Mouse (Mus musculus) intestine, embryonic 15.5 days (tissue): ENCODE measurements around the gene Dph5. TPM values are rescaled to one million over a fixed set of nuclear protein-coding genes. Genes with fewer than 3 reads are reported as not detected.

Experiments
- ATAC-seq: fragments of 200-750 bp; cut with Nextera tagmentation; 2 replicates; pipeline ENCODE4 v1.8.0; 2017; ENCODE audit warnings: moderate TSS enrichment, moderate library complexity
- H3K27ac ChIP-seq: fragments of 300-500 bp; sonication (generic); 2 replicates; pipeline ENCODE4 v1.5.1; 2015; ENCODE audit warnings: mild to moderate bottlenecking, inconsistent platforms
- H3K27me3 ChIP-seq: fragments of 300-500 bp; sonication (generic); replicated peaks from 2 replicates; pipeline ENCODE4 v1.6.1; 2015; ENCODE audit warnings: inconsistent platforms
- H3K36me3 ChIP-seq: fragments of 300-500 bp; sonication (generic); 2 replicates; pipeline ENCODE4 v1.6.1; 2015; ENCODE audit warnings: inconsistent platforms
- H3K4me1 ChIP-seq: fragments of 300-500 bp; sonication (generic); replicated peaks from 2 replicates; pipeline ENCODE4 v1.6.1; 2015; ENCODE audit warnings: inconsistent platforms
- H3K4me2 ChIP-seq: fragments of 300-500 bp; sonication (generic); replicated peaks from 2 replicates; pipeline ENCODE4 v1.6.1; 2015; ENCODE audit warnings: mild to moderate bottlenecking, inconsistent platforms
- H3K4me3 ChIP-seq: fragments of 300-500 bp; sonication (generic); replicated peaks from 2 replicates; pipeline ENCODE4 v1.5.1; 2015; ENCODE audit warnings: inconsistent platforms
- H3K9ac ChIP-seq: fragments of 300-500 bp; sonication (generic); 2 replicates; pipeline ENCODE4 v1.6.1; 2015; ENCODE audit warnings: inconsistent platforms
- H3K9me3 ChIP-seq: fragments of 300-500 bp; sonication (generic); 2 replicates; pipeline ENCODE4 v1.6.1; 2016; ENCODE audit warnings: inconsistent platforms
- WGBS: fragments of 180-500 bp; shearing (Covaris S2); methylation state at CpG from one replicate; pipeline ENCODE4 v1.1.7; 2015; 5-methylcytosine and 5-hydroxymethylcytosine counted together
- polyA plus RNA-seq: library from polyadenylated mRNA; unstranded; fragments of >200 nt; fragmentation: Nextera tagmentation; extraction: Ambion mirVana; gene quantifications from 2 replicates; pipeline ENCODE4 v1.2.1, GENCODE M21; 2015

The Dph5 gene
- polyA plus RNA-seq, 1 experiment from 2014 or later, result 30.2 TPM

DNA sequence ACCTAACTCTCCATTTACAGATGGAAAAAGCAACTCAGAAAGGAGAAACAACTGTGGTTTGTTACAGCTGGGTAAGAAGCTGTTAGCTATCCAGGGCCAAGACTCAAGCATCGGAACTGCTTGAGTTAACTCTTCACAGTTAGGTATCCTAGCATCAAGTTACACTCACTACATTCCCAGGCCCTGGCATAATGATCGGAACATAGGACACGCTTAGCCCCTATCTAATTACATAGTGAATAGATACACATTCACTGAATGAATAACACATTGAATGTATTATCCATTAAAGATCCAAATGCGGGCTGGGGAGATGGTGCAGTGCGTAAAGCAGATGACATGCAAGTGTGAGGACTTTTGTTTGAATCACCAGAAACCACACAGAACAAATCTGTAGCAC, 76.4 kb downstream of the Dph5 start:
- Histone ChIP-seq H3K9me3 (no peaks in the 10 kb centered on the region), H3K4me2 (no peak overlapping the region), H3K4me3 (no peak overlapping the region), H3K36me3 (peaks cover 4% of the 10 kb centered on the region; the same call in 1 of the 2 replicates), H3K27ac (no peak overlapping the region), H3K27me3 (no peaks in the 10 kb centered on the region), H3K4me1 (no peaks in the 10 kb centered on the region), H3K9ac (no peak overlapping the region)
- no peak for ATAC-seq
- WGBS, result 84% methylated on average over 5 of the region's 5 CpGs

- Histone ChIP-seq H3K9ac (no peak overlapping the region), H3K4me1 (no peaks in the 10 kb centered on the region), H3K9me3 (no peaks in the 10 kb centered on the region), H3K27ac (no peak overlapping the region), H3K27me3 (no peaks in the 10 kb centered on the region), H3K4me3 (no peak overlapping the region), H3K36me3 (0 out of 2 replicates have a peak, but pooled peaks cover 2% of the 10 kb centered on the region), H3K4me2 (no peak overlapping the region)
- WGBS, result 84% methylated on average over 10 of the region's 10 CpGs
- no peak for ATAC-seq
These were observed 81.3 kb downstream of the Dph5 start for GRCm38 (mm10) chr3:115968745-115969530.

- Histone ChIP-seq H3K9ac (no peak overlapping the region), H3K4me3 (no peak overlapping the region), H3K27ac (no peak overlapping the region), H3K4me1 (no peaks in the 10 kb centered on the region), H3K4me2 (no peak overlapping the region), H3K27me3 (no peaks in the 10 kb centered on the region), H3K36me3 (0 out of 2 replicates have a peak, but pooled peaks cover 2% of the 10 kb centered on the region), H3K9me3 (no peaks in the 10 kb centered on the region)
- ATAC-seq, result no peak
- WGBS, result 92% methylated on average over 20 of the region's 20 CpGs
These were observed 83.6 kb downstream of the Dph5 start for GRCm38 (mm10) chr3:115971045-115971785.

GRCm38 (mm10) chr3:115971891-115972646, 84.4 kb downstream of the Dph5 start:
- H3K4me1 ChIP-seq, result no peaks in the 10 kb centered on the region
- WGBS, result 93% methylated on average over 14 of the region's 14 CpGs

DNA sequence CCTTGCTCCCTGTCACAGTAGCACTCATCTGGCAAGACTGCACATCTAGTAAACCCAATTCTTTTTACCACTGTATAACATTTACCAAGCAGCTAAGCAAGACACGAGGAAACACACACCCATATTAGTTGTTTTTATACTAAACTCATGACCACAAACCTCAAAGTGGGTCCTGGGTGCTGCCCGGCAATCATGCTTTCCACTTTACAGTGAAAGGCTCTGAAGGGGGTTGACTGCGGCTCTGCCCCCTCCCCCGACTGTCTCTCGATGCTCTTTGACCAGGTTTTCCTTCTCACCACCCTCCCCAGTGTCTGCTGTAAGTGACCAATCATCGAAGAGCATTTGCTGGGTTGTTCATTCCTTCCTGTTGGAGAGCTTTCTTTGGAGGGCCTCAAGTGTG, 86.6 kb downstream of the Dph5 start:
- Histone ChIP-seq H3K9me3 (no peaks in the 10 kb centered on the region), H3K9ac (no peak overlapping the region), H3K4me3 (no peak overlapping the region), H3K27me3 (no peaks in the 10 kb centered on the region), H3K4me2 (no peak overlapping the region), H3K36me3 (peaks cover 10% of the 10 kb centered on the region; the same call in 1 of the 2 replicates), H3K4me1 (no peaks in the 10 kb centered on the region), H3K27ac (no peak overlapping the region)
- no peak for ATAC-seq
- 92% methylated on average over 6 of the region's 6 CpGs for WGBS

More at GRCm38 (mm10) chr3:115971891-115972646, 84.4 kb downstream of the Dph5 start:
- no peaks in the 10 kb centered on the region for H3K9me3 ChIP-seq
- no peak overlapping the region for H3K4me2 ChIP-seq
- 0 out of 2 replicates have a peak, but pooled peaks cover 2% of the 10 kb centered on the region for H3K36me3 ChIP-seq
- no peak for ATAC-seq
- H3K9ac ChIP-seq, result no peak overlapping the region
- H3K27me3 ChIP-seq, result no peaks in the 10 kb centered on the region
- no peak overlapping the region for H3K27ac ChIP-seq
- no peak overlapping the region for H3K4me3 ChIP-seq

- 92% methylated on average over 10 of the region's 10 CpGs for WGBS
- H3K36me3 ChIP-seq, result peaks cover 10% of the 10 kb centered on the region; the same call in 1 of the 2 replicates
- H3K9me3 ChIP-seq, result no peaks in the 10 kb centered on the region
- ATAC-seq, result no peak
- H3K27ac ChIP-seq, result no peak overlapping the region
- H3K4me1 ChIP-seq, result no peaks in the 10 kb centered on the region
- no peak overlapping the region for H3K4me3 ChIP-seq
- H3K4me2 ChIP-seq, result no peak overlapping the region
- no peaks in the 10 kb centered on the region for H3K27me3 ChIP-seq
- H3K9ac ChIP-seq, result no peak overlapping the region
These were observed 87.4 kb downstream of the Dph5 start for GRCm38 (mm10) chr3:115974995-115975394.

GRCm38 (mm10) chr3:115979000-115979399, 91.4 kb downstream of the Dph5 start:
- H3K9ac ChIP-seq, result no peak overlapping the region
- H3K4me2 ChIP-seq, result no peak overlapping the region
- H3K4me3 ChIP-seq, result no peak overlapping the region
- no peaks in the 10 kb centered on the region for H3K27me3 ChIP-seq
- H3K9me3 ChIP-seq, result no peaks in the 10 kb centered on the region
- 16% methylated on average over 1 of the region's 1 CpGs for WGBS
- no peak for ATAC-seq
- no peak overlapping the region for H3K27ac ChIP-seq
- H3K4me1 ChIP-seq, result no peaks in the 10 kb centered on the region
- peaks cover 18% of the 10 kb centered on the region; the same call in 1 of the 2 replicates for H3K36me3 ChIP-seq

DNA sequence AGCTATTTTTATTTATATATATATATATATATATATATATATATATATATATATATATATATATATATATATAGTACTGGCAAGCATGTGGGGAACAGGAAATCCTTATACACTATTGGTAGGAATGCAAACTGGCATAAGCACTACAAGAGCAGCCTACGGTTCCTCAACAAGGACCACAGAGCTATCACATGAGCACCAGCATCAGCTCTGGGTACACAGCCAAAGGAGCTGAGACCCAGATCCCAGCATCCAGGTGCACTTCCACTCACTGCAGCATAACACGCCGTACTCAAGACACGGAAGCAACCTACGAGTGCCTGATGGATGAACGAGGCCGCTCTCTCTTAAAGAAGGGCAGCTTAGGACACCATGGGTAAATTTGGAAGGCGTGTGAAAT, 95.6 kb downstream of the Dph5 start:
- H3K27ac ChIP-seq, result no peak overlapping the region
- no peak overlapping the region for H3K4me3 ChIP-seq
- H3K9me3 ChIP-seq, result no peaks in the 10 kb centered on the region
- no peak for ATAC-seq
- H3K36me3 ChIP-seq, result peaks cover 15% of the 10 kb centered on the region; the same call in 1 of the 2 replicates
- no peak overlapping the region for H3K4me2 ChIP-seq
- no peaks in the 10 kb centered on the region for H3K4me1 ChIP-seq
- 96% methylated on average over 8 of the region's 8 CpGs for whole genome bisulfite sequencing
- no peaks in the 10 kb centered on the region for H3K27me3 ChIP-seq
- no peak overlapping the region for H3K9ac ChIP-seq

Other genes starting within 250 kb of the Dph5 start
- 14.6 and 16.5 TPM in 2 replicates for gene S1pr1, start 172.8 kb upstream of the Dph5 start, polyA plus RNA-seq
- gene Slc30a7, start 119.6 kb downstream of the Dph5 start, polyA plus RNA-seq, result 35.6 and 38.3 TPM in 2 replicates
- 15.9 and 17.6 TPM in 2 replicates for gene Extl2, start 119.6 kb downstream of the Dph5 start, polyA plus RNA-seq
- 17.0 and 18.9 TPM in 2 replicates for gene Vcam1, start 241.9 kb downstream of the Dph5 start, polyA plus RNA-seq